In the genomic region with DNA sequence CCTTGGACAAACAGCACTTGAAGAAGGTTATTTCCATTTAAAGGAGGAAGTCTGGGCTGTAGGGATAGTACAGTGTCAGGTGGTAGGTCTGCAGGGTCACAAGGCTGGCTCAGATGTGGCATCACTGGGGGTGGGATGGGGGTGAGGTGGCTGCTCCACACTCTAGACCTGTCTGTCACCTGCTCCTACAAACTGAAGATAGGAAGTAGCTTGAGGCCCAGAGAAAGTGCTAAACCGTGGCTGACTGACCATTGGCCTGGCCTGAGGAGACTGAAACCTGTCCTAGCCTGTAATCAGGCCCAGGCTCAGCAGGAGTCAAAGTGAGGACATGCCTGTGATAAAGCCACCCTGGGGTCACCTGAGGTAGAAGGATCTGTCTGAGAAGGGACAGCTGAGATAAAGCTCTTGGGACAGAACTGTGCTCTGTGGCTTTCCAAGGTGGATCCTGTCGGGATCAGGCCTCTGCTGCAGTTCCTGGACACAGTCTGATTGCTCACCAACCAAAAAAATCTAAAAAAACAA, we compare ENCODE assay signal across 14 mouse cellular contexts. TPM values are rescaled to one million over a fixed set of nuclear protein-coding genes. Genes with fewer than 3 reads are reported as not detected.
DNase-seq lines count a peak whose midpoint lies in the region; ATAC-seq lines count a peak whose summit lies in the region.
"Had no signal": no experiment of that assay in that cellular context is flagged by ENCODE, and none has a peak within 500 bp of the region (broad histone marks: within the 10 kb centered on the region; RNA-seq: fewer than 3 reads in every experiment).

No protein-coding gene starts in this region.

- peaks cover 37% of the 10 kb centered on the region for H3K4me1 ChIP-seq in kidney, embryonic 15.5 days
- peaks cover 40% of the 10 kb centered on the region for H3K4me1 ChIP-seq in forebrain, embryonic 13.5 days
- peaks cover 75% of the 10 kb centered on the region for H3K4me1 ChIP-seq in liver, embryonic 13.5 days (replicated peaks)

- no peak for ATAC-seq in kidney, embryonic 15.5 days (replicated peaks; ENCODE audit: low FRiP score)
- ATAC-seq in forebrain, embryonic 13.5 days: no peak
- peak; percentile 8 for ATAC-seq in liver, embryonic 13.5 days (ENCODE audit: low read depth)
- ATAC-seq in megakaryocyte progenitor cell, adult 5-6 weeks (replicated peaks; ENCODE audit: poor library complexity): no peak

- peaks cover 12% of the 10 kb centered on the region for H3K36me3 ChIP-seq in kidney, embryonic 15.5 days
- peaks cover 11% of the 10 kb centered on the region for H3K36me3 ChIP-seq in forebrain, embryonic 13.5 days (ENCODE audit: poor library complexity, severe bottlenecking)
- peaks cover 17% of the 10 kb centered on the region for H3K36me3 ChIP-seq in liver, embryonic 13.5 days

- peak overlapping the region; percentile 92; the same call in 1 of the 2 replicates for H3K4me2 ChIP-seq in kidney, embryonic 15.5 days
- H3K4me2 ChIP-seq in forebrain, embryonic 13.5 days: peak overlapping the region; percentile 90; the same call in 1 of the 2 replicates
- H3K4me2 ChIP-seq in liver, embryonic 13.5 days: peak overlapping the region; percentile 87

- no peak overlapping the region for H3K9ac ChIP-seq in kidney, embryonic 15.5 days
- H3K9ac ChIP-seq in forebrain, embryonic 13.5 days: no peak overlapping the region
- peak overlapping the region; percentile 96 for H3K9ac ChIP-seq in liver, embryonic 13.5 days

- H3K9me3 ChIP-seq in kidney, embryonic 15.5 days (replicated peaks): no peaks in the 10 kb centered on the region
- H3K9me3 ChIP-seq in forebrain, embryonic 13.5 days (replicated peaks): no peaks in the 10 kb centered on the region
- H3K9me3 ChIP-seq in liver, embryonic 13.5 days (replicated peaks): no peaks in the 10 kb centered on the region
- H3K9me3 ChIP-seq: neural tube, embryonic 12.5 days had no signal

- no peak overlapping the region for H3K27ac ChIP-seq in kidney, embryonic 15.5 days
- peak overlapping the region; percentile 55 for H3K27ac ChIP-seq in forebrain, embryonic 13.5 days
- peak overlapping the region; percentile 97 for H3K27ac ChIP-seq in liver, embryonic 13.5 days

- no peaks in the 10 kb centered on the region for H3K27me3 ChIP-seq in kidney, embryonic 15.5 days
- H3K27me3 ChIP-seq in forebrain, embryonic 13.5 days: no peaks in the 10 kb centered on the region
- no peaks in the 10 kb centered on the region for H3K27me3 ChIP-seq in liver, embryonic 13.5 days
- H3K27me3 ChIP-seq: neural tube, embryonic 12.5 days had no signal

- whole genome bisulfite sequencing in kidney, embryonic 15.5 days: 43% methylated on average over 2 of the region's 2 CpGs
- 43% methylated on average over 2 of the region's 2 CpGs for WGBS in forebrain, embryonic 13.5 days
- WGBS in liver, embryonic 13.5 days (ENCODE audit: insufficient replicate concordance): 21% methylated on average over 2 of the region's 2 CpGs

- H3K4me3 ChIP-seq in kidney, embryonic 15.5 days (replicated peaks): peak overlapping the region; percentile 98; the same call in 1 of the 2 replicates
- no peak overlapping the region for H3K4me3 ChIP-seq in forebrain, embryonic 13.5 days
- H3K4me3 ChIP-seq in liver, embryonic 13.5 days (replicated peaks): peak overlapping the region; percentile 15

- DNase-seq in kidney, postnatal 25 days: no peak
- peak; percentile 63 for DNase-seq in c-Kit-positive CD71-positive TER-119-positive erythroid progenitor cells, embryonic 14.5 days (ENCODE audit: low spot score)
- DNase-seq in liver, embryonic 13.5 days: peak; percentile 58
- DNase-seq in ovary, postnatal 36 days (ENCODE audit: low spot score): no peak
- DNase-seq in left cerebral cortex, postnatal 36 days (ENCODE audit: low spot score in 2 of 2): no peak
- DNase-seq: adrenal gland, adult 2 months; lung, postnatal 10 days; spleen, adult 18-20 months had no signal

- intact Hi-C loops in left cerebral cortex, postnatal 36 days (cut with DNase I): no loop called here

RNA-seq across cellular contexts. Expression of gene Map1lc3b, which starts 0.9 kb away (rescaled TPM):
- polyA plus RNA-seq in kidney, embryonic 15.5 days (2015; fragmentation: Nextera tagmentation; extraction: Ambion mirVana): 183 and 189 TPM in 2 replicates
- 310 and 325 TPM in 2 replicates for polyA plus RNA-seq in forebrain, embryonic 13.5 days (2015; fragmentation: Nextera tagmentation; extraction: Ambion mirVana)
- 135 and 144 TPM in 2 replicates for polyA plus RNA-seq in liver, embryonic 13.5 days (2015; fragmentation: Nextera tagmentation; extraction: Ambion mirVana)
- total RNA-seq in megakaryocyte progenitor cell, adult 5-6 weeks (2015): 73.8 and 74.5 TPM in 2 replicates
- total RNA-seq in megakaryocyte progenitor cell, adult 5-6 weeks (2017): 65.9 and 78.6 TPM in 2 replicates
- total RNA-seq in left cerebral cortex, postnatal 36 days (2021): 100 to 1,000 TPM; 167 to 190 TPM

RNA-seq across cellular contexts. Expression of gene Fbxo31, which starts 10.7 kb away (rescaled TPM):
- polyA plus RNA-seq in kidney, embryonic 15.5 days (2015; fragmentation: Nextera tagmentation; extraction: Ambion mirVana): 16.6 and 17.5 TPM in 2 replicates
- polyA plus RNA-seq in forebrain, embryonic 13.5 days (2015; fragmentation: Nextera tagmentation; extraction: Ambion mirVana): 18.6 and 19.1 TPM in 2 replicates
- 10.4 and 11.3 TPM in 2 replicates for polyA plus RNA-seq in liver, embryonic 13.5 days (2015; fragmentation: Nextera tagmentation; extraction: Ambion mirVana)
- total RNA-seq in megakaryocyte progenitor cell, adult 5-6 weeks (2015): 6.0 and 6.6 TPM in 2 replicates
- total RNA-seq in megakaryocyte progenitor cell, adult 5-6 weeks (2017): 6.9 and 7.1 TPM in 2 replicates
- total RNA-seq in left cerebral cortex, postnatal 36 days (2021): 100 to 1,000 TPM in 1 of 2 experiments, 10 to 100 TPM in 1; 98.8 to 116 TPM

RNA-seq across cellular contexts. Expression of gene 1700018B08Rik, which starts 45.1 kb away (rescaled TPM):
- not detected in 2 replicates for polyA plus RNA-seq in kidney, embryonic 15.5 days (2015; fragmentation: Nextera tagmentation; extraction: Ambion mirVana)
- not detected in 2 replicates for polyA plus RNA-seq in forebrain, embryonic 13.5 days (2015; fragmentation: Nextera tagmentation; extraction: Ambion mirVana)
- not detected in 2 replicates for polyA plus RNA-seq in liver, embryonic 13.5 days (2015; fragmentation: Nextera tagmentation; extraction: Ambion mirVana)
- total RNA-seq in megakaryocyte progenitor cell, adult 5-6 weeks (2015): not detected in 2 replicates
- total RNA-seq in megakaryocyte progenitor cell, adult 5-6 weeks (2017): not detected in 2 replicates
- not detected for total RNA-seq in left cerebral cortex, postnatal 36 days (2021)
- total RNA-seq: adrenal gland, adult 2 months had no signal
- polyA plus RNA-seq: adrenal gland, adult 2 months; heart, postnatal 0 days; neural tube, embryonic 12.5 days; urinary bladder, adult 2 months had no signal

Comparison
In these comparisons a context has a peak if more than half of its experiments do, and no peak if none do; other contexts are left out.
1. DNase-seq: peak in c-Kit-positive CD71-positive TER-119-positive erythroid progenitor cells, embryonic 14.5 days (single experiment) and liver, embryonic 13.5 days (single experiment); none in kidney, postnatal 25 days (0 of 2), ovary, postnatal 36 days (single experiment) and left cerebral cortex, postnatal 36 days (0 of 2).
2. Peak in every context shown above with its lines, with median percentiles within 50 percentile points of each other: H3K4me2 ChIP-seq.